Mouse (Mus musculus): ENCODE data around the gene Pcgf6. TPM values are rescaled to one million over a fixed set of nuclear protein-coding genes. Genes with fewer than 3 reads are reported as not detected.
A peak's percentile ranks its signal among the peaks of the same experiment; 100 is the strongest.

Gene Pcgf6
- polyA plus RNA-seq (2015; fragmentation: Nextera tagmentation; extraction: Ambion mirVana) = 26.8 and 30.6 TPM in 2 replicates

- H3K27ac ChIP-seq = peak within 1 kb of the TSS; percentile 96
- WGBS = under 1% methylated on average over 69 of the region's 75 CpGs
- ATAC-seq = peak; percentile 94
- peaks cover 20% of the 10 kb centered on the region for H3K4me1 ChIP-seq
- peak within 1 kb of the TSS; percentile 86 for H3K4me3 ChIP-seq
- no peaks in the 10 kb centered on the region for H3K9me3 ChIP-seq (replicated peaks)
- peak within 1 kb of the TSS; percentile 91 for H3K9ac ChIP-seq
- H3K36me3 ChIP-seq (ENCODE audit: poor library complexity, severe bottlenecking) = peaks cover 24% of the 10 kb centered on the region
- peak within 1 kb of the TSS; percentile 74 for H3K4me2 ChIP-seq
- H3K27me3 ChIP-seq = no peaks in the 10 kb centered on the region
Observed at GRCm38 (mm10) chr19:47050271-47051032, at the start of gene Pcgf6. Gene Pcgf6, minus strand, starts transcription at chr19:47050906.

- H3K9ac ChIP-seq = peak within 1 kb of the TSS; percentile 98
- H3K27ac ChIP-seq = peak within 1 kb of the TSS; percentile 68
- H3K4me2 ChIP-seq = peak within 1 kb of the TSS; percentile 90
- H3K4me1 ChIP-seq = peaks cover 35% of the 10 kb centered on the region
- under 1% methylated on average over 56 of the region's 56 CpGs for WGBS
- peaks cover 47% of the 10 kb centered on the region for H3K36me3 ChIP-seq (ENCODE audit: poor library complexity, severe bottlenecking)
- peak; percentile 100 for ATAC-seq
- H3K27me3 ChIP-seq = no peaks in the 10 kb centered on the region
- H3K4me3 ChIP-seq = peak within 1 kb of the TSS; percentile 98
- H3K9me3 ChIP-seq (replicated peaks) = no peaks in the 10 kb centered on the region
Observed at GRCm38 (mm10) chr19:47090550-47091156, 39.9 kb upstream of the Pcgf6 start, which contains the start of the genes Usmg5 and Pdcd11. Gene Usmg5, minus strand, starts transcription at chr19:47090647. Gene Pdcd11, plus strand, starts transcription at chr19:47090768.

- 3% methylated on average over 36 of the region's 36 CpGs for WGBS
- Histone ChIP-seq H3K27ac (peak overlapping the region; percentile 68), H3K4me2 (peak overlapping the region; percentile 90), H3K36me3 (ENCODE audit: poor library complexity, severe bottlenecking) (peaks cover 46% of the 10 kb centered on the region), H3K27me3 (no peaks in the 10 kb centered on the region), H3K9ac (peak overlapping the region; percentile 98), H3K4me1 (peaks cover 35% of the 10 kb centered on the region), H3K4me3 (peak overlapping the region; percentile 98), H3K9me3 (replicated peaks) (no peaks in the 10 kb centered on the region)
- no peak; the same call in 1 of the 2 replicates for ATAC-seq
Observed at GRCm38 (mm10) chr19:47089718-47090525, 39.2 kb upstream of the Pcgf6 start.

GRCm38 (mm10) chr19:47088226-47088625, 37.5 kb upstream of the Pcgf6 start:
- no peak overlapping the region for H3K9ac ChIP-seq
- no peak overlapping the region for H3K4me2 ChIP-seq
- no peaks in the 10 kb centered on the region for H3K27me3 ChIP-seq
- H3K36me3 ChIP-seq (ENCODE audit: poor library complexity, severe bottlenecking) = peaks cover 48% of the 10 kb centered on the region
- WGBS = 85% methylated on average over 3 of the region's 3 CpGs
- H3K4me3 ChIP-seq = no peak overlapping the region
- H3K4me1 ChIP-seq = peaks cover 35% of the 10 kb centered on the region
- no peaks in the 10 kb centered on the region for H3K9me3 ChIP-seq (replicated peaks)
- ATAC-seq = no peak
- H3K27ac ChIP-seq = no peak overlapping the region

- H3K4me2 ChIP-seq = peak overlapping the region; percentile 70
- H3K9me3 ChIP-seq (replicated peaks) = no peaks in the 10 kb centered on the region
- H3K27me3 ChIP-seq = no peaks in the 10 kb centered on the region
- WGBS = under 1% methylated on average over 52 of the region's 72 CpGs
- H3K36me3 ChIP-seq (ENCODE audit: poor library complexity, severe bottlenecking) = peaks cover 24% of the 10 kb centered on the region
- peaks cover 14% of the 10 kb centered on the region for H3K4me1 ChIP-seq
- peak overlapping the region; percentile 99 for H3K9ac ChIP-seq
- ATAC-seq = peak; percentile 92
- peak overlapping the region; percentile 99 for H3K4me3 ChIP-seq
- H3K27ac ChIP-seq = peak overlapping the region; percentile 85
Observed at GRCm38 (mm10) chr19:47067924-47068611, 17.4 kb upstream of the Pcgf6 start.

GRCm38 (mm10) chr19:47067096-47067882, 16.6 kb upstream of the Pcgf6 start, which contains the start of gene Taf5:
Gene Taf5, plus strand, starts transcription at chr19:47067746.
- peak; percentile 84 for ATAC-seq
- WGBS = 10% methylated on average over 48 of the region's 49 CpGs
- Histone ChIP-seq H3K9me3 (replicated peaks) (no peaks in the 10 kb centered on the region), H3K27ac (peak within 1 kb of the TSS; percentile 85), H3K9ac (peak within 1 kb of the TSS; percentile 99), H3K36me3 (ENCODE audit: poor library complexity, severe bottlenecking) (peaks cover 16% of the 10 kb centered on the region), H3K4me3 (peak within 1 kb of the TSS; percentile 99), H3K27me3 (no peaks in the 10 kb centered on the region), H3K4me1 (peaks cover 14% of the 10 kb centered on the region), H3K4me2 (peak within 1 kb of the TSS; percentile 70)

- Histone ChIP-seq H3K4me2 (no peak overlapping the region), H3K27me3 (no peaks in the 10 kb centered on the region), H3K4me3 (no peak overlapping the region), H3K36me3 (ENCODE audit: poor library complexity, severe bottlenecking) (peaks cover 2% of the 10 kb centered on the region; the same call in 1 of the 2 replicates), H3K9ac (no peak overlapping the region), H3K4me1 (peaks cover 14% of the 10 kb centered on the region), H3K9me3 (replicated peaks) (no peaks in the 10 kb centered on the region), H3K27ac (no peak overlapping the region)
- no peak for ATAC-seq
- 92% methylated on average over 3 of the region's 3 CpGs for WGBS
Observed at GRCm38 (mm10) chr19:47065860-47066259, 15.2 kb upstream of the Pcgf6 start.

- no peaks in the 10 kb centered on the region for H3K4me1 ChIP-seq
- H3K9me3 ChIP-seq (replicated peaks) = no peaks in the 10 kb centered on the region
- ATAC-seq = no peak
- no peaks in the 10 kb centered on the region for H3K36me3 ChIP-seq (ENCODE audit: poor library complexity, severe bottlenecking)
- WGBS = 74% methylated on average over 1 of the region's 1 CpGs
- H3K4me2 ChIP-seq = no peak overlapping the region
- H3K4me3 ChIP-seq = no peak overlapping the region
- no peaks in the 10 kb centered on the region for H3K27me3 ChIP-seq
- H3K9ac ChIP-seq = no peak overlapping the region
- no peak overlapping the region for H3K27ac ChIP-seq
Observed at GRCm38 (mm10) chr19:47057684-47058083, 7.0 kb upstream of the Pcgf6 start.

- WGBS = 87% methylated on average over 4 of the region's 4 CpGs
- no peaks in the 10 kb centered on the region for H3K36me3 ChIP-seq (ENCODE audit: poor library complexity, severe bottlenecking)
- no peak overlapping the region for H3K27ac ChIP-seq
- H3K9ac ChIP-seq = no peak overlapping the region
- H3K4me3 ChIP-seq = no peak overlapping the region
- peaks cover 17% of the 10 kb centered on the region for H3K4me1 ChIP-seq
- no peaks in the 10 kb centered on the region for H3K27me3 ChIP-seq
- no peaks in the 10 kb centered on the region for H3K9me3 ChIP-seq (replicated peaks)
- ATAC-seq = no peak
- H3K4me2 ChIP-seq = no peak overlapping the region
Observed at GRCm38 (mm10) chr19:47053471-47053870, 2.8 kb upstream of the Pcgf6 start.

- Histone ChIP-seq H3K4me1 (peaks cover 20% of the 10 kb centered on the region), H3K36me3 (ENCODE audit: poor library complexity, severe bottlenecking) (no peaks in the 10 kb centered on the region), H3K4me2 (no peak overlapping the region), H3K27me3 (no peaks in the 10 kb centered on the region), H3K27ac (no peak overlapping the region), H3K9ac (no peak overlapping the region), H3K9me3 (replicated peaks) (no peaks in the 10 kb centered on the region), H3K4me3 (no peak overlapping the region)
- ATAC-seq = no peak
- 80% methylated on average over 4 of the region's 4 CpGs for WGBS
Observed at GRCm38 (mm10) chr19:47052927-47053326, 2.2 kb upstream of the Pcgf6 start.

- Histone ChIP-seq H3K9ac (peak overlapping the region; percentile 91), H3K4me2 (peak overlapping the region; percentile 74), H3K4me3 (peak overlapping the region; percentile 86), H3K36me3 (ENCODE audit: poor library complexity, severe bottlenecking) (peaks cover 27% of the 10 kb centered on the region), H3K27me3 (no peaks in the 10 kb centered on the region), H3K27ac (peak overlapping the region; percentile 96; the same call in 1 of the 2 replicates), H3K9me3 (replicated peaks) (no peaks in the 10 kb centered on the region), H3K4me1 (peaks cover 20% of the 10 kb centered on the region)
- 10% methylated on average over 7 of the region's 7 CpGs for WGBS
- no peak for ATAC-seq
Observed at GRCm38 (mm10) chr19:47049840-47050239, 866 bp downstream of the Pcgf6 start.

Data from forebrain, embryonic 13.5 days (tissue).